Mouse (Mus musculus) kidney, embryonic 14.5 days (tissue): ENCODE data around the gene Mical2. TPM values are rescaled to one million over a fixed set of nuclear protein-coding genes. Genes with fewer than 3 reads are reported as not detected.

ENCODE experiments used
- ATAC-seq: fragments of 200-750 bp; cut with Nextera tagmentation; 2 replicates; pipeline ENCODE4 v1.8.0; 2017; ENCODE audit warnings: moderate number of reproducible peaks, mild to moderate bottlenecking, moderate TSS enrichment, moderate library complexity; ENCODE audit not compliant: low FRiP score, low TSS enrichment
- H3K27ac ChIP-seq: fragments of 300-500 bp; sonication (generic); 2 replicates; pipeline ENCODE4 v1.5.1; 2014; ENCODE audit warnings: low read depth, mild to moderate bottlenecking, low read length, moderate library complexity, mixed read lengths
- H3K27me3 ChIP-seq: fragments of 300-500 bp; sonication (generic); 2 replicates; pipeline ENCODE4 v1.6.1; 2014; ENCODE audit warnings: mild to moderate bottlenecking, low read length; ENCODE audit not compliant: control insufficient read depth, insufficient read depth
- H3K36me3 ChIP-seq: fragments of 300-500 bp; sonication (generic); 2 replicates; pipeline ENCODE4 v1.6.1; 2014; ENCODE audit warnings: low read length, mixed read lengths; ENCODE audit not compliant: control insufficient read depth, insufficient read depth
- H3K4me1 ChIP-seq: fragments of 300-500 bp; sonication (generic); 2 replicates; pipeline ENCODE4 v1.6.1; 2014; ENCODE audit warnings: low read length, mixed read lengths; ENCODE audit not compliant: control insufficient read depth, insufficient read depth
- H3K4me2 ChIP-seq: fragments of 300-500 bp; sonication (generic); replicated peaks from 2 replicates; pipeline ENCODE4 v1.6.1; 2014; ENCODE audit warnings: low read depth, mild to moderate bottlenecking, low read length
- H3K4me3 ChIP-seq: fragments of 300-500 bp; sonication (generic); 2 replicates; pipeline ENCODE4 v1.5.1; 2014; ENCODE audit warnings: mild to moderate bottlenecking, low read length
- H3K9ac ChIP-seq: fragments of 300-500 bp; sonication (generic); 2 replicates; pipeline ENCODE4 v1.6.1; 2014; ENCODE audit warnings: low read depth, mild to moderate bottlenecking, low read length, moderate library complexity
- H3K9me3 ChIP-seq: fragments of 300-500 bp; sonication (generic); 2 replicates; pipeline ENCODE4 v1.6.1; 2016; ENCODE audit warnings: low read length; ENCODE audit not compliant: control insufficient read depth
- WGBS: fragments of 180-500 bp; shearing (Covaris S2); extraction: QIAGEN DNeasy Blood & Tissue Kit; methylation state at CpG from one replicate; pipeline ENCODE4 v1.1.7; 2014; 5-methylcytosine and 5-hydroxymethylcytosine counted together
- polyA plus RNA-seq: library from polyadenylated mRNA; unstranded; fragments of >200 nt; fragmentation: Nextera tagmentation; extraction: Ambion mirVana; gene quantifications from 2 replicates; pipeline ENCODE4 v1.2.1, GENCODE M21; 2014

The Mical2 gene
- polyA plus RNA-seq, 1 experiment from 2014 or later, result 7.7 TPM

- H3K9ac ChIP-seq, result no peak overlapping the region
- H3K36me3 ChIP-seq, result no peaks in the 10 kb centered on the region
- no peaks in the 10 kb centered on the region for H3K27me3 ChIP-seq
- H3K4me1 ChIP-seq, result 0 out of 2 replicates have a peak, but pooled peaks cover 3% of the 10 kb centered on the region
- H3K27ac ChIP-seq, result no peak overlapping the region
- no peak overlapping the region for H3K4me3 ChIP-seq
- H3K4me2 ChIP-seq, result no peak overlapping the region
- WGBS, result 79% methylated on average over 2 of the region's 2 CpGs
- ATAC-seq, result no peak
- no peaks in the 10 kb centered on the region for H3K9me3 ChIP-seq
These were observed 145.7 kb downstream of the Mical2 start for GRCm38 (mm10) chr7:112371387-112371786.

- Histone ChIP-seq H3K4me1 (0 out of 2 replicates have a peak, but pooled peaks cover 3% of the 10 kb centered on the region), H3K27ac (peak overlapping the region; percentile 30), H3K9me3 (no peaks in the 10 kb centered on the region), H3K4me2 (no peak overlapping the region), H3K27me3 (no peaks in the 10 kb centered on the region), H3K9ac (no peak overlapping the region), H3K36me3 (no peaks in the 10 kb centered on the region), H3K4me3 (no peak overlapping the region)
- WGBS, result 54% methylated on average over 5 of the region's 5 CpGs
- ATAC-seq, result peak; percentile 72
These were observed 148.4 kb downstream of the Mical2 start for GRCm38 (mm10) chr7:112374035-112374434.

GRCm38 (mm10) chr7:112375062-112375461, 149.4 kb downstream of the Mical2 start:
- Histone ChIP-seq H3K4me1 (0 out of 2 replicates have a peak, but pooled peaks cover 6% of the 10 kb centered on the region), H3K9ac (no peak overlapping the region), H3K36me3 (no peaks in the 10 kb centered on the region), H3K27ac (peak overlapping the region; percentile 30; the same call in 1 of the 2 replicates), H3K4me3 (no peak overlapping the region), H3K27me3 (no peaks in the 10 kb centered on the region), H3K9me3 (no peaks in the 10 kb centered on the region), H3K4me2 (no peak overlapping the region)
- 76% methylated on average over 9 of the region's 9 CpGs for WGBS
- ATAC-seq, result no peak

- Histone ChIP-seq H3K27me3 (no peaks in the 10 kb centered on the region), H3K9me3 (no peaks in the 10 kb centered on the region), H3K27ac (no peak overlapping the region), H3K36me3 (no peaks in the 10 kb centered on the region), H3K4me2 (no peak overlapping the region), H3K4me3 (no peak overlapping the region), H3K4me1 (0 out of 2 replicates have a peak, but pooled peaks cover 6% of the 10 kb centered on the region), H3K9ac (no peak overlapping the region)
- 55% methylated on average over 5 of the region's 5 CpGs for whole genome bisulfite sequencing
- no peak for ATAC-seq
These were observed 150.2 kb downstream of the Mical2 start for GRCm38 (mm10) chr7:112375900-112376299.

GRCm38 (mm10) chr7:112376611-112377010, 151.0 kb downstream of the Mical2 start:
- WGBS, result 64% methylated on average over 2 of the region's 2 CpGs
- Histone ChIP-seq H3K27ac (no peak overlapping the region), H3K9me3 (no peaks in the 10 kb centered on the region), H3K9ac (no peak overlapping the region), H3K4me2 (no peak overlapping the region), H3K36me3 (no peaks in the 10 kb centered on the region), H3K4me1 (0 out of 2 replicates have a peak, but pooled peaks cover 6% of the 10 kb centered on the region), H3K27me3 (no peaks in the 10 kb centered on the region), H3K4me3 (no peak overlapping the region)
- no peak for ATAC-seq

GRCm38 (mm10) chr7:112377314-112377713, 151.7 kb downstream of the Mical2 start:
- ATAC-seq, result peak; percentile 17; the same call in 1 of the 2 replicates

GRCm38 (mm10) chr7:112378056-112378455, 152.4 kb downstream of the Mical2 start:
- Histone ChIP-seq H3K4me3 (no peak overlapping the region), H3K9me3 (no peaks in the 10 kb centered on the region), H3K9ac (no peak overlapping the region), H3K4me1 (0 out of 2 replicates have a peak, but pooled peaks cover 6% of the 10 kb centered on the region), H3K4me2 (no peak overlapping the region), H3K36me3 (no peaks in the 10 kb centered on the region), H3K27ac (no peak overlapping the region), H3K27me3 (no peaks in the 10 kb centered on the region)
- 76% methylated on average over 5 of the region's 5 CpGs for WGBS
- ATAC-seq, result no peak

More at GRCm38 (mm10) chr7:112377314-112377713, 151.7 kb downstream of the Mical2 start:
- no peak overlapping the region for H3K27ac ChIP-seq
- WGBS, result 39% methylated on average over 8 of the region's 8 CpGs
- H3K36me3 ChIP-seq, result no peaks in the 10 kb centered on the region
- H3K4me3 ChIP-seq, result no peak overlapping the region
- H3K4me1 ChIP-seq, result 0 out of 2 replicates have a peak, but pooled peaks cover 6% of the 10 kb centered on the region
- H3K4me2 ChIP-seq, result no peak overlapping the region
- no peaks in the 10 kb centered on the region for H3K27me3 ChIP-seq
- no peaks in the 10 kb centered on the region for H3K9me3 ChIP-seq
- no peak overlapping the region for H3K9ac ChIP-seq

GRCm38 (mm10) chr7:112378476-112378875, 152.8 kb downstream of the Mical2 start:
- no peak overlapping the region for H3K4me3 ChIP-seq
- no peaks in the 10 kb centered on the region for H3K36me3 ChIP-seq
- H3K27me3 ChIP-seq, result no peaks in the 10 kb centered on the region
- no peak for ATAC-seq
- WGBS, result 64% methylated on average over 5 of the region's 5 CpGs
- H3K27ac ChIP-seq, result no peak overlapping the region
- H3K4me1 ChIP-seq, result 0 out of 2 replicates have a peak, but pooled peaks cover 6% of the 10 kb centered on the region
- no peak overlapping the region for H3K4me2 ChIP-seq
- no peak overlapping the region for H3K9ac ChIP-seq
- H3K9me3 ChIP-seq, result no peaks in the 10 kb centered on the region

GRCm38 (mm10) chr7:112386521-112386920, 160.9 kb downstream of the Mical2 start:
- no peak for ATAC-seq

More at GRCm38 (mm10) chr7:112386521-112386920, 160.9 kb downstream of the Mical2 start:
- no peak overlapping the region for H3K9ac ChIP-seq
- no peaks in the 10 kb centered on the region for H3K36me3 ChIP-seq
- H3K4me1 ChIP-seq, result peaks cover 25% of the 10 kb centered on the region
- H3K27me3 ChIP-seq, result no peaks in the 10 kb centered on the region
- no peak overlapping the region for H3K4me3 ChIP-seq
- WGBS, result 57% methylated on average over 5 of the region's 5 CpGs
- H3K9me3 ChIP-seq, result no peaks in the 10 kb centered on the region
- H3K27ac ChIP-seq, result no peak overlapping the region
- H3K4me2 ChIP-seq, result no peak overlapping the region
